Mouse (Mus musculus) large intestine, adult 2 months (tissue): ENCODE results near the gene Gm3015. TPM values are rescaled to one million over a fixed set of nuclear protein-coding genes. Genes with fewer than 3 reads are reported as not detected.
"Not testable (repeated sequence)": the region's sequence is repeated elsewhere in the genome, so short reads cannot be mapped to it uniquely, and the experiment has no call there.

Experiments used
- DNase-seq: peaks from one replicate; pipeline ENCODE4 v3.0.0-alpha.2; 2012; ENCODE audit warnings: low read depth, low spot score
- WGBS: fragments of 180-500 bp; shearing (Covaris S2); methylation state at CpG from one replicate; pipeline ENCODE4 v1.1.7; 2018; 5-methylcytosine and 5-hydroxymethylcytosine counted together
- polyA plus RNA-seq: library from polyadenylated mRNA; depleted of rRNA; stranded (reverse); fragments of >200 nt; gene quantifications from 2 replicates; pipeline ENCODE4 v1.2.3, GENCODE M21; 2012; rRNA removed

Gene Gm3015
- polyA plus RNA-seq = not detected in 2 replicates

DNA sequence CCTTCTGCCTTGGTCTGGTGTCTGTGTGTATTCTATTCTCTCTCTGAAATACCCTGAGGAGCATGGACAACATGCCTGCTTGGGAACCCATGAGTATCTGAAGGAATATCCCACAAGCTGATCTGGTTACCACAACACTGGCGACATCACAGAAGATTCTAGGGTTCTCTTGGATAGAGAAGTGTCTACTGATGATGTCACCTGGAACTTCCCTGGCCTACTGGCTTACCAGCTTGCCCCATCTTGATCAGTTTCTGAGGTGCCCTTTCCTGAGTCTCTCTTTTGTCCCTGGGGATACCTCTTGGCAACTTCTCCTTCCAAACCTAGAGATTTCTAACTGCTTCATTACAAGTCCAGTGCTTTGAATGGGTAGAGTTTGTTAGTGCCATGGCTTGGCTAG is at the start of gene Gm3015:
Gm3015 (minus strand) TSS at position 101 of the 400 bp plus-strand sequence.
- WGBS = 58% methylated on average over 1 of the region's 1 CpGs
- DNase-seq = not testable (repeated sequence)

DNA sequence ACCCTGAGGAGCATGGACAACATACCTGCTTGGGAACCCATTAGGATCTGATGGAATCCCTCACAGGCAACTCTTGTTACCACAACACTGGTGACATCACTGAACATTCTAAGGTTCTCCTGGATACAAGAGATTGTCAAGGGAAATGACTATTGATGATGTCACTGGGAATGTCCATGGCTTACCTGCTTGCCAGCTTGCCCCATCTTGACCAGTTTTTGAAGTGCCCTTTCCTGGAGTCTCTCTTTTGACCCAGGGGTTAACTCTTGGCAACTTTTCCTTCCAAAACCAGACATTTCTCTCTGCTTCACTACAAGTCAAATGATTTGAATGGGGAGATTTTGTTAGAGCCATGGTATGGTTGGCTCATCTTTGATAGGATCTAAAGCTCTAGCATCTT is 29.3 kb upstream of the Gm3015 start, which contains the start of gene Gm10377:
Gm10377 (minus strand) TSS at position 101 of the 400 bp plus-strand sequence.
- DNase-seq = not testable (repeated sequence)

Other genes starting within 250 kb of the Gm3015 start
- gene Gm8024, start 244.5 kb downstream of the Gm3015 start, polyA plus RNA-seq = not detected in 2 replicates
- not detected in 2 replicates for gene Gm17124, start 168.9 kb downstream of the Gm3015 start, polyA plus RNA-seq
- not detected in 2 replicates for gene Gm3633, start 126.9 kb downstream of the Gm3015 start, polyA plus RNA-seq
- gene Gm10378, start 112.9 kb downstream of the Gm3015 start, polyA plus RNA-seq = not detected in 2 replicates
- not detected in 2 replicates for gene Gm10377, start 29.2 kb upstream of the Gm3015 start, polyA plus RNA-seq
- gene Gm21977, start 84.7 kb upstream of the Gm3015 start, polyA plus RNA-seq = not detected in 2 replicates
- not detected in 2 replicates for gene Gm8082, start 224.8 kb upstream of the Gm3015 start, polyA plus RNA-seq
- not detected in 2 replicates for gene Gm10376, start 246.8 kb upstream of the Gm3015 start, polyA plus RNA-seq